Mouse (Mus musculus): ENCODE results near the gene Tns4.

Tns4 gene

GRCm38 (mm10) chr11:99044306-99044705, 44.8 kb downstream of the Tns4 start:
- no peak for DNase-seq

- no peak for DNase-seq
Measured at GRCm38 (mm10) chr11:99043632-99044031, 45.5 kb downstream of the Tns4 start.

- DNase-seq, result no peak
Measured at GRCm38 (mm10) chr11:99042834-99043431, 46.2 kb downstream of the Tns4 start.

- DNase-seq, result no peak
Measured at GRCm38 (mm10) chr11:99041841-99042780, 47.0 kb downstream of the Tns4 start.

- no peak for DNase-seq
Measured at GRCm38 (mm10) chr11:99041051-99041729, 47.9 kb downstream of the Tns4 start, which contains the start of gene Igfbp4. TSS of gene Igfbp4 (plus strand) at chr11:99041244.

GRCm38 (mm10) chr11:99040346-99040974, 48.6 kb downstream of the Tns4 start:
- peak; percentile 39 for DNase-seq

- DNase-seq, result peak; percentile 31
Measured at GRCm38 (mm10) chr11:99039782-99040181, 49.3 kb downstream of the Tns4 start.

GRCm38 (mm10) chr11:99036254-99036653, 52.9 kb downstream of the Tns4 start:
- no peak for DNase-seq

- DNase-seq, result no peak
Measured at GRCm38 (mm10) chr11:99035350-99035749, 53.8 kb downstream of the Tns4 start.

- no peak for DNase-seq
Measured at GRCm38 (mm10) chr11:99026899-99027440, 62.1 kb downstream of the Tns4 start.

GRCm38 (mm10) chr11:99025878-99026277, 63.2 kb downstream of the Tns4 start:
- no peak for DNase-seq

GRCm38 (mm10) chr11:99024468-99025134, 64.5 kb downstream of the Tns4 start:
- DNase-seq, result no peak

GRCm38 (mm10) chr11:99023500-99024467, 65.3 kb downstream of the Tns4 start, which contains the start of gene Top2a:
TSS of gene Top2a (minus strand) at chr11:99024189.
- peak; percentile 95 for DNase-seq

- no peak for DNase-seq
Measured at GRCm38 (mm10) chr11:99023094-99023493, 66.0 kb downstream of the Tns4 start.

- DNase-seq, result no peak
Measured at GRCm38 (mm10) chr11:99022384-99022933, 66.6 kb downstream of the Tns4 start.

GRCm38 (mm10) chr11:99019844-99020243, 69.3 kb downstream of the Tns4 start:
- no peak for DNase-seq
